Comparison of ENCODE assay signal across 9 mouse cellular contexts in genomic region chr3:90604416-90604815, GRCm38 (mm10). TPM values are rescaled to one million over a fixed set of nuclear protein-coding genes. Genes with fewer than 3 reads are reported as not detected.
DNase-seq lines count a peak whose midpoint lies in the region; ATAC-seq and TF ChIP-seq lines count a peak whose summit lies in the region.
"Had no signal": no experiment of that assay in that cellular context is flagged by ENCODE, and none has a peak within 500 bp of the region (broad histone marks: within the 10 kb centered on the region; RNA-seq: fewer than 3 reads in every experiment).

No protein-coding gene starts in this region.

- intact Hi-C loops in heart, adult 2 months (cut with DNase I): no loop called here

- no peaks in the 10 kb centered on the region for H3K9me3 ChIP-seq in embryonic facial prominence, embryonic 12.5 days
- H3K9me3 ChIP-seq: liver, embryonic 15.5 days had no signal

- peaks cover 30% of the 10 kb centered on the region for H3K4me1 ChIP-seq in embryonic facial prominence, embryonic 12.5 days
- H3K4me1 ChIP-seq in heart, adult 2 months (ENCODE audit: control insufficient read depth, insufficient read depth, low read length): peaks cover 16% of the 10 kb centered on the region
- H3K4me1 ChIP-seq in thymus, adult 2 months (replicated peaks; ENCODE audit: control insufficient read depth, insufficient read depth, low read length): peaks cover 27% of the 10 kb centered on the region
- H3K4me1 ChIP-seq: liver, embryonic 15.5 days had no signal

- H3K27ac ChIP-seq in embryonic facial prominence, embryonic 12.5 days: peak overlapping the region; percentile 90
- peak overlapping the region; percentile 53 for H3K27ac ChIP-seq in heart, adult 2 months
- H3K27ac ChIP-seq in thymus, adult 2 months (ENCODE audit: control insufficient read depth, insufficient read depth, low read length): no peak overlapping the region
- H3K27ac ChIP-seq: liver, embryonic 15.5 days had no signal

- WGBS in embryonic facial prominence, embryonic 12.5 days: 36% methylated on average over 4 of the region's 4 CpGs
- 23% methylated on average over 4 of the region's 4 CpGs for WGBS in heart, adult 2 months
- WGBS in thymus, adult 2 months: 30% methylated on average over 4 of the region's 4 CpGs

- TF ChIP-seq CTCF in heart, adult 2 months (IDR thresholded peaks at IDR 0.05): no peak
- no peak for TF ChIP-seq CTCF in thymus, adult 2 months (IDR thresholded peaks at IDR 0.05; ENCODE audit: borderline replicate concordance, control insufficient read depth, extremely low read depth, insufficient read depth, low read length, poor library complexity)

- TF ChIP-seq POLR2A in heart, adult 2 months (IDR thresholded peaks at IDR 0.05; ENCODE audit: insufficient read depth, low read depth, low read length): no peak
- TF ChIP-seq POLR2A in thymus, adult 2 months (IDR thresholded peaks at IDR 0.05; ENCODE audit: control insufficient read depth, extremely low read depth, insufficient read depth, low read length, poor library complexity): no peak

- H3K27me3 ChIP-seq in embryonic facial prominence, embryonic 12.5 days: no peaks in the 10 kb centered on the region
- no peaks in the 10 kb centered on the region for H3K27me3 ChIP-seq in heart, adult 2 months (ENCODE audit: control insufficient read depth, insufficient read depth, low read length)
- H3K27me3 ChIP-seq in thymus, adult 2 months (ENCODE audit: control insufficient read depth, insufficient read depth, low read length): no peaks in the 10 kb centered on the region

- no peak overlapping the region for H3K9ac ChIP-seq in embryonic facial prominence, embryonic 12.5 days
- H3K9ac ChIP-seq in heart, adult 2 months (ENCODE audit: low read depth, low read length): no peak overlapping the region
- H3K9ac ChIP-seq: liver, embryonic 15.5 days had no signal

- peak; percentile 75 to 76 for DNase-seq in right cerebral cortex, adult 2 months (ENCODE audit: low spot score in 2 of 2)
- no peak for DNase-seq in right cerebral cortex, postnatal 14 days
- peak; percentile 88 for DNase-seq in heart, adult 2 months
- DNase-seq in kidney, adult 9 months: peak; percentile 57
- DNase-seq in lung, postnatal 10 days: peak; percentile 91
- DNase-seq in testis, postnatal 10 days (ENCODE audit: low spot score): peak; percentile 82
- no peak for DNase-seq in thymus, adult 2 months

- 0 out of 2 replicates have a peak overlapping the region, but pooled peaks have one; percentile 2 for H3K4me2 ChIP-seq in embryonic facial prominence, embryonic 12.5 days (replicated peaks)
- H3K4me2 ChIP-seq: liver, embryonic 15.5 days had no signal

- no peak overlapping the region for H3K4me3 ChIP-seq in embryonic facial prominence, embryonic 12.5 days
- H3K4me3 ChIP-seq in heart, adult 2 months: no peak overlapping the region
- no peak overlapping the region for H3K4me3 ChIP-seq in thymus, adult 2 months (ENCODE audit: control insufficient read depth, insufficient read depth, low read length)
- H3K4me3 ChIP-seq: liver, embryonic 15.5 days had no signal

- ATAC-seq in embryonic facial prominence, embryonic 12.5 days (ENCODE audit: insufficient number of reproducible peaks, insufficient read depth, low FRiP score, low TSS enrichment): peak; percentile 64; the same call in 1 of the 2 replicates

- H3K79me2 ChIP-seq in heart, adult 2 months (replicated peaks; ENCODE audit: control insufficient read depth, insufficient read depth, low read length): no peaks in the 10 kb centered on the region

- H3K36me3 ChIP-seq in embryonic facial prominence, embryonic 12.5 days: no peaks in the 10 kb centered on the region
- no peaks in the 10 kb centered on the region for H3K36me3 ChIP-seq in heart, adult 2 months (ENCODE audit: control insufficient read depth, insufficient read depth, low read length)
- no peaks in the 10 kb centered on the region for H3K36me3 ChIP-seq in thymus, adult 2 months (ENCODE audit: control insufficient read depth, insufficient read depth, low read length)
- H3K36me3 ChIP-seq: liver, embryonic 15.5 days had no signal

- peak; percentile 63; the same call in 1 of the 2 replicates for TF ChIP-seq EP300 in heart, adult 2 months (IDR thresholded peaks at IDR 0.05; ENCODE audit: insufficient read depth, low read depth, low read length)

RNA-seq across cellular contexts. Expression of gene S100a4, which starts 0.8 kb away (rescaled TPM):
- polyA plus RNA-seq in embryonic facial prominence, embryonic 12.5 days (2016; fragmentation: Nextera tagmentation; extraction: Ambion mirVana): 4.0 and 7.2 TPM in 2 replicates
- total RNA-seq in heart, adult 2 months (2021): 10 to 100 TPM in 1 of 2 experiments, 1 to 10 TPM in 1; 9.9 to 11.4 TPM
- polyA plus RNA-seq in heart, adult 2 months (2012; rRNA removed): 20.4 and 26.3 TPM in 2 replicates
- 31.0 and 51.8 TPM in 2 replicates for polyA plus RNA-seq in thymus, adult 2 months (2012; rRNA removed)

RNA-seq across cellular contexts. Expression of gene Gm42674, which starts 2.7 kb away (rescaled TPM):
- not detected in 2 replicates for polyA plus RNA-seq in embryonic facial prominence, embryonic 12.5 days (2016; fragmentation: Nextera tagmentation; extraction: Ambion mirVana)
- total RNA-seq in heart, adult 2 months (2021): not detected
- not detected in 2 replicates for polyA plus RNA-seq in heart, adult 2 months (2012; rRNA removed)
- not detected in 2 replicates for polyA plus RNA-seq in thymus, adult 2 months (2012; rRNA removed)
- polyA plus RNA-seq: liver, embryonic 15.5 days had no signal

RNA-seq across cellular contexts. Expression of gene S100a5, which starts 3.9 kb away (rescaled TPM):
- 0.85 and 0.91 TPM in 2 replicates for polyA plus RNA-seq in embryonic facial prominence, embryonic 12.5 days (2016; fragmentation: Nextera tagmentation; extraction: Ambion mirVana)
- not detected for total RNA-seq in heart, adult 2 months (2021)
- polyA plus RNA-seq in heart, adult 2 months (2012; rRNA removed): not detected in 2 replicates
- polyA plus RNA-seq in thymus, adult 2 months (2012; rRNA removed): not detected in 2 replicates
- polyA plus RNA-seq: liver, embryonic 15.5 days had no signal

RNA-seq across cellular contexts. Expression of gene S100a6, which starts 8.3 kb away (rescaled TPM):
- 37.8 and 42.0 TPM in 2 replicates for polyA plus RNA-seq in embryonic facial prominence, embryonic 12.5 days (2016; fragmentation: Nextera tagmentation; extraction: Ambion mirVana)
- 10 to 100 TPM; 65.8 to 79.9 TPM for total RNA-seq in heart, adult 2 months (2021)
- 141 and 158 TPM in 2 replicates for polyA plus RNA-seq in heart, adult 2 months (2012; rRNA removed)
- polyA plus RNA-seq in thymus, adult 2 months (2012; rRNA removed): 62.7 and 96.8 TPM in 2 replicates

RNA-seq across cellular contexts. Expression of gene S100a2, which starts 14.4 kb away (rescaled TPM):
- not detected in 2 replicates for polyA plus RNA-seq in embryonic facial prominence, embryonic 12.5 days (2016; fragmentation: Nextera tagmentation; extraction: Ambion mirVana)
- total RNA-seq in heart, adult 2 months (2021): not detected
- not detected in 2 replicates for polyA plus RNA-seq in heart, adult 2 months (2012; rRNA removed)
- not detected in 2 replicates for polyA plus RNA-seq in thymus, adult 2 months (2012; rRNA removed)
- polyA plus RNA-seq: liver, embryonic 15.5 days had no signal

Comparison
In these comparisons a context has a peak if more than half of its experiments do, and no peak if none do; other contexts are left out.
1. DNase-seq: peak in right cerebral cortex, adult 2 months (2 of 2), heart, adult 2 months (2 of 2), kidney, adult 9 months (single experiment), lung, postnatal 10 days (single experiment) and testis, postnatal 10 days (single experiment); none in right cerebral cortex, postnatal 14 days (single experiment) and thymus, adult 2 months (single experiment).